Mouse (Mus musculus): ENCODE measurements around the gene Fbxo39. TPM values are rescaled to one million over a fixed set of nuclear protein-coding genes. Genes with fewer than 3 reads are reported as not detected.

The Fbxo39 gene
- polyA plus RNA-seq, 1 experiment from 2014 or later: not detected

Other genes starting within 250 kb of the Fbxo39 start
- gene Pitpnm3, start 178.7 kb upstream of the Fbxo39 start, polyA plus RNA-seq (2015; fragmentation: Nextera tagmentation; extraction: Ambion mirVana): 0.63 and 0.65 TPM in 2 replicates
- 0.94 and 1.2 TPM in 2 replicates for gene Gm43951, start 107.6 kb upstream of the Fbxo39 start, polyA plus RNA-seq (2015; fragmentation: Nextera tagmentation; extraction: Ambion mirVana)
- gene 4933427D14Rik, start 107.0 kb upstream of the Fbxo39 start, polyA plus RNA-seq (2015; fragmentation: Nextera tagmentation; extraction: Ambion mirVana): 26.2 and 29.9 TPM in 2 replicates
- gene Txndc17, start 106.9 kb upstream of the Fbxo39 start, polyA plus RNA-seq (2015; fragmentation: Nextera tagmentation; extraction: Ambion mirVana): 152 and 157 TPM in 2 replicates
- gene Med31, start 98.9 kb upstream of the Fbxo39 start, polyA plus RNA-seq (2015; fragmentation: Nextera tagmentation; extraction: Ambion mirVana): 69.7 and 70.0 TPM in 2 replicates
- 0.12 and 0.26 TPM in 2 replicates for gene Slc13a5, start 47.2 kb upstream of the Fbxo39 start, polyA plus RNA-seq (2015; fragmentation: Nextera tagmentation; extraction: Ambion mirVana)
- gene Xaf1, start 12.8 kb upstream of the Fbxo39 start, polyA plus RNA-seq (2015; fragmentation: Nextera tagmentation; extraction: Ambion mirVana): 0.98 and 1.8 TPM in 2 replicates
- gene Tekt1, start 48.0 kb downstream of the Fbxo39 start, polyA plus RNA-seq (2015; fragmentation: Nextera tagmentation; extraction: Ambion mirVana): 6.4 and 9.1 TPM in 2 replicates
- 2.2 and 2.6 TPM in 2 replicates for gene Smtnl2, start 97.3 kb downstream of the Fbxo39 start, polyA plus RNA-seq (2015; fragmentation: Nextera tagmentation; extraction: Ambion mirVana)
- gene Ggt6, start 121.1 kb downstream of the Fbxo39 start, polyA plus RNA-seq (2015; fragmentation: Nextera tagmentation; extraction: Ambion mirVana): not detected in 2 replicates
- gene Mybbp1a, start 126.9 kb downstream of the Fbxo39 start, polyA plus RNA-seq (2015; fragmentation: Nextera tagmentation; extraction: Ambion mirVana): 111 and 122 TPM in 2 replicates
- 3.5 and 3.6 TPM in 2 replicates for gene Spns2, start 175.5 kb downstream of the Fbxo39 start, polyA plus RNA-seq (2015; fragmentation: Nextera tagmentation; extraction: Ambion mirVana)
- gene Spns3, start 236.1 kb downstream of the Fbxo39 start, polyA plus RNA-seq (2015; fragmentation: Nextera tagmentation; extraction: Ambion mirVana): 0.14 TPM in 1 of 2 replicates, not detected in the other